Mouse (Mus musculus) midbrain, embryonic 10.5 days (tissue): ENCODE results near the gene Cbwd1. TPM values are rescaled to one million over a fixed set of nuclear protein-coding genes. Genes with fewer than 3 reads are reported as not detected.

Source experiments
- DNase-seq: peaks from one replicate; pipeline ENCODE4 v3.0.0-alpha.2; 2017; ENCODE audit warnings: low spot score
- H3K27ac ChIP-seq: fragments of 300-500 bp; sonication (generic); replicated peaks from 2 replicates; pipeline ENCODE4 v1.5.1; 2016; ENCODE audit warnings: mild to moderate bottlenecking
- H3K27me3 ChIP-seq: fragments of 300-500 bp; sonication (generic); 2 replicates; pipeline ENCODE4 v1.6.1; 2016; ENCODE audit warnings: low read depth, mild to moderate bottlenecking; ENCODE audit not compliant: poor library complexity, severe bottlenecking
- H3K36me3 ChIP-seq: fragments of 300-500 bp; sonication (generic); 2 replicates; pipeline ENCODE4 v1.6.1; 2016; ENCODE audit warnings: mild to moderate bottlenecking, moderate library complexity
- H3K4me1 ChIP-seq: fragments of 300-500 bp; sonication (generic); 2 replicates; pipeline ENCODE4 v1.6.1; 2016
- H3K4me3 ChIP-seq: fragments of 300-500 bp; sonication (generic); 2 replicates; pipeline ENCODE4 v1.5.1; 2016; ENCODE audit warnings: mild to moderate bottlenecking, moderate library complexity
- H3K9me3 ChIP-seq: fragments of 300-500 bp; sonication (generic); replicated peaks from 2 replicates; pipeline ENCODE4 v1.6.1; 2016; ENCODE audit warnings: mild to moderate bottlenecking
- WGBS: fragments of 180-500 bp; shearing (Covaris S2); methylation state at CpG from one replicate; pipeline ENCODE4 v1.1.7; 2016; 5-methylcytosine and 5-hydroxymethylcytosine counted together
- polyA plus RNA-seq: library from polyadenylated mRNA; unstranded; fragments of >200 nt; fragmentation: Nextera tagmentation; extraction: Ambion mirVana; gene quantifications from 2 replicates; pipeline ENCODE4 v1.2.1, GENCODE M21; 2016

Cbwd1 gene
- polyA plus RNA-seq, 1 experiment from 2014 or later, result 23.6 TPM

GRCm38 (mm10) chr19:24966203-24966602 lies 4.8 kb upstream of the Cbwd1 start:
- no peak overlapping the region for H3K27ac ChIP-seq

DNA sequence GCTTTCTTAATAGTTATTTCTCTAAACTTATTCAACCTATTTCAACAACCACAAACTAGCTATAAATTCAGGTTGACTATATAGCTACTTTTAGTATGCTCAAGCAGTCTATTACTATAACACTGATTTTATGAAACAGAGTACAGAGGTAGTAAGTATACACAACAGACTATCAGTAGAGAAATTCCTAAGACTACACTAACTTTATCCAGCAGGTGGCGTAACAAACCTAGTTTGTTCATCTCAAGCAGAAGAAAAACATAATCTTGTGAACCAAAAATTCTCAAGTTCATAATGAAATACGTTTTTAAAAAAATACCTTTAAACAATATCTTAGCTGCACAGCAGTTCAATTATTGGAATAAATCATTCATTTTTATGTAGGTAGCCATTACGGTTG lies 2.9 kb downstream of the Cbwd1 start:
- Histone ChIP-seq H3K27ac (no peak overlapping the region), H3K27me3 (no peaks in the 10 kb centered on the region), H3K9me3 (no peaks in the 10 kb centered on the region), H3K4me3 (no peak overlapping the region), H3K36me3 (peaks cover 40% of the 10 kb centered on the region), H3K4me1 (peaks cover 13% of the 10 kb centered on the region)
- no peak for DNase-seq
- 50% methylated on average over 3 of the region's 3 CpGs for WGBS

More at GRCm38 (mm10) chr19:24966203-24966602, 4.8 kb upstream of the Cbwd1 start:
- Histone ChIP-seq H3K27me3 (no peaks in the 10 kb centered on the region), H3K9me3 (no peaks in the 10 kb centered on the region), H3K4me3 (no peak overlapping the region), H3K4me1 (no peaks in the 10 kb centered on the region), H3K36me3 (no peaks in the 10 kb centered on the region)
- no peak for DNase-seq
- WGBS, result 81% methylated on average over 2 of the region's 2 CpGs

DNA sequence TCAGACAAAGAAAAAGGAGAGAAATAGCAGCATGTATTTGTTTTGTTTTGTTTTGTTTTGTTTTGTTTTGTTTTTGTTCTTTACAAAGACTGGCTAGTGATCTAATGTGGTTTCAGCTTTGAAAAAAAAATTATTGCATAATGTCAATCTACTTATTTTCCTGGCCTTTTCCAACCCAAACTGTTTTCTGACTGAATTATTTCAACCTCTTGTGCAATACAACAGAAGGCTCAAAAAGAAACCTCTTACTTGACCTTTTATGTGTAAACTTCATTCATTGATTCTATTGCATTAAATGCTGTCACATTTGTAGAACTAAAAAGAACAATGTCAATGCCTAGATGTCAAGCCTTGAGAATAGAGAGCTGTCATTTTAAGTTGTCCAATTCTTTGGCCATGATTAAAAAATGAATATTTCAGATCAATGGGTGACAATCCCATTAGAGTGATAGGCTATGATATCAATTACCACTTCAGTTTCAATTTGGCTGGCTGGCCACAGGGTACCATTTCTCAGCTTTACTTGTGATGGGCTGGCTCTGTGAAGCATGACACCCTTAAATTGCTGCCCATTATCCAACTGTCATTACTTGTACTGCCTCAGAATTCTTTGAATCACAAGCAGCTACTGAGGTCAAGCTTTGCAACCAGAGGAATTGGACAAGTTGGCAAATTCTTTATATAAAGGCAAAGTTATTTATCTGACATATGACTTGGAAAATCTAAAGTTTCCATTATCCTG lies 15.7 kb downstream of the Cbwd1 start:
- Histone ChIP-seq H3K9me3 (no peaks in the 10 kb centered on the region), H3K27ac (no peak overlapping the region), H3K36me3 (peaks cover 3% of the 10 kb centered on the region), H3K4me1 (peaks cover 49% of the 10 kb centered on the region), H3K27me3 (no peaks in the 10 kb centered on the region), H3K4me3 (no peak overlapping the region)
- no peak for DNase-seq

- DNase-seq, result peak; percentile 35
- Histone ChIP-seq H3K4me3 (no peak overlapping the region), H3K27ac (no peak overlapping the region), H3K27me3 (no peaks in the 10 kb centered on the region), H3K36me3 (peaks cover 44% of the 10 kb centered on the region), H3K4me1 (peaks cover 19% of the 10 kb centered on the region), H3K9me3 (no peaks in the 10 kb centered on the region)
- 62% methylated on average over 1 of the region's 1 CpGs for WGBS
Observed at GRCm38 (mm10) chr19:24937084-24937483, 24.3 kb downstream of the Cbwd1 start.

DNA sequence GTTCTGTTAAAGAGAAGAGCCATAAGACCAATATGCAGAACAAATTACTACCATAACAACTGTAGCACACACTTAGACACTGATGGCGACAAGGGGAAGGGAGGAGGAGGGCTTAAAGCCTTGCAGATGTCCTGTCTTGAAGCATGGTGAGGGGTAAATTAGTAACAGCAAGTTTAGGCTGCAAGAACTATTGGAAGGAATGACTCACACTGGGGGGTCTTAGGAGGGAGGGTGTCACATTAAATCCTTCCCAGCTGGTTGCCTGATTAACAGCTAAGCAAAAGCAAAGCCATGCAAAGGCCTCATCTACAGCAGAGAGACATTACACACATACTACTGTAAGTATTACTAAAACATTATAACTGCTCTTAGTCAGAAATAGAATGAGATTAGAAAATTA lies 32.4 kb downstream of the Cbwd1 start:
- H3K36me3 ChIP-seq, result peaks cover 8% of the 10 kb centered on the region; the same call in 1 of the 2 replicates
- no peak for DNase-seq
- no peak overlapping the region for H3K27ac ChIP-seq
- 25% methylated on average over 1 of the region's 1 CpGs for WGBS
- H3K4me3 ChIP-seq, result no peak overlapping the region
- no peaks in the 10 kb centered on the region for H3K9me3 ChIP-seq
- peaks cover 6% of the 10 kb centered on the region for H3K4me1 ChIP-seq
- H3K27me3 ChIP-seq, result no peaks in the 10 kb centered on the region

GRCm38 (mm10) chr19:24920866-24921265 lies 40.5 kb downstream of the Cbwd1 start:
- DNase-seq, result no peak
- Histone ChIP-seq H3K36me3 (peaks cover 41% of the 10 kb centered on the region), H3K4me3 (no peak overlapping the region), H3K4me1 (no peaks in the 10 kb centered on the region), H3K27me3 (no peaks in the 10 kb centered on the region), H3K9me3 (no peaks in the 10 kb centered on the region), H3K27ac (no peak overlapping the region)
- WGBS, result 90% methylated on average over 5 of the region's 5 CpGs

GRCm38 (mm10) chr19:24908385-24909155 lies 52.8 kb downstream of the Cbwd1 start:
- WGBS, result 93% methylated on average over 3 of the region's 3 CpGs
- Histone ChIP-seq H3K9me3 (no peaks in the 10 kb centered on the region), H3K27me3 (peaks cover 18% of the 10 kb centered on the region), H3K4me1 (no peaks in the 10 kb centered on the region), H3K36me3 (no peaks in the 10 kb centered on the region), H3K27ac (no peak overlapping the region), H3K4me3 (no peak overlapping the region)
- no peak for DNase-seq

DNA sequence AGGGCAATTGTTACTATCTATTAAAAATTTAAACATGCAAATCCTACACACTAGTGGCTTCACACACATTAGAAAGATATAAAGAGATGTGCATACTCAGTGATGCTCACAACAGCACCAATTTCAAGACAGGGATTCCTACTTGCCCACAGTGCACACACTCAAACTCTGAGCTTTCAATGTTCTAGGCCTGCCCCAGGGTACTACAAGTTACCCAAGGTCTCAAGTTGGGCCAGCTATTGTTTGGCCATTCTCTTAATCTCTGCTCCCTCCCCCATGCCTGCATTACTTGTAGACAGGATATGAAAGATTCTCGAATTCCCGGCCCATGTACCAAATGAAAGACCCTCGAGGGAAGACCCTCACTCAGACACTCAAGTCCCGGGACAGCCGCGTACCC lies 53.8 kb downstream of the Cbwd1 start:
- no peaks in the 10 kb centered on the region for H3K36me3 ChIP-seq
- 94% methylated on average over 6 of the region's 6 CpGs for WGBS

DNA sequence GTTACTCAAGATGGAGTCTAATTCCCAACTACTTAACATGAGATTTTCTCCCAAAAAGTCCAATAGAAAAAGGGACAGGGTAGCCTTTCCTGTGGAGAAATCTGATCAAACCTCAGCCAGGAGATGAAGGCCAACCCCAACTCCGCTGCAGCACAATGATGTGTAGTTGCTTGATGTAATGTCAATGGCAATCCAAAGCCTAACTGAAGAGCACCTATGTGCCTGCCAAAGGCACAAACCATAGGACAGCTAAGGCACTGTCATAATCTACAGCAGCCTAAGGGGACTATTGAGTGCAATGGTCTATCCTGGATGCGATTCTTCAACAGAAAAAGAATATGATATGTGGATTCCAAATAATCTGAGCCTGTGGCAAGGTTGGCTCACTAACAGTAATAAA lies 58.6 kb downstream of the Cbwd1 start:
- H3K9me3 ChIP-seq, result no peaks in the 10 kb centered on the region
- H3K27ac ChIP-seq, result no peak overlapping the region
- 39% methylated on average over 2 of the region's 2 CpGs for WGBS
- H3K27me3 ChIP-seq, result peaks cover 75% of the 10 kb centered on the region
- H3K4me1 ChIP-seq, result peaks cover 37% of the 10 kb centered on the region
- DNase-seq, result no peak
- H3K36me3 ChIP-seq, result no peaks in the 10 kb centered on the region
- H3K4me3 ChIP-seq, result no peak overlapping the region

More for the DNA sequence above, 53.8 kb downstream of the Cbwd1 start:
- Histone ChIP-seq H3K4me1 (no peaks in the 10 kb centered on the region), H3K9me3 (no peaks in the 10 kb centered on the region), H3K27me3 (peaks cover 27% of the 10 kb centered on the region), H3K4me3 (no peak overlapping the region), H3K27ac (no peak overlapping the region)
- no peak for DNase-seq

- H3K27ac ChIP-seq, result no peak overlapping the region
- no peaks in the 10 kb centered on the region for H3K9me3 ChIP-seq
- no peaks in the 10 kb centered on the region for H3K36me3 ChIP-seq
- no peak overlapping the region for H3K4me3 ChIP-seq
- whole genome bisulfite sequencing, result 2% methylated on average over 2 of the region's 2 CpGs
- peaks cover 42% of the 10 kb centered on the region for H3K4me1 ChIP-seq
- H3K27me3 ChIP-seq, result peaks cover 81% of the 10 kb centered on the region
- no peak for DNase-seq
Observed at GRCm38 (mm10) chr19:24902256-24902655, 59.2 kb downstream of the Cbwd1 start.

DNA sequence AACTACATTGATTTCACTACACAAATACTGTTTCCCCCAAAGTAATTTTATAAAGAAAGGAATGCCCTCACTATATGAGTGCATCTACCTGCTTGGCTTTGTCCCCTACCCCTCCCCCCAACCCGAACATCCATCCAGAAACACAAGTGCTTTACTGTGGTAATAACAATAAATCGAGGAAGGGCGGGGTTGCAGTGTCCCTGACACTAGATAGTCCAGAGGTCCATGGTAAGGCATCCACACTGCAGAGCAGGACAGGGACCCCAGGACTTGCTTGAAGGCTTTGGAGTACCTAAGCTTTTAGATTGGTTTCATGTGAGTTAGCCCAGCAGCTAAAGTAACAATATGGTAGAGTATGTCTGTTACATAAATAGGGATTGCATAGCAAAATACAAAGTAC lies 59.7 kb downstream of the Cbwd1 start:
- Histone ChIP-seq H3K4me1 (peaks cover 48% of the 10 kb centered on the region), H3K36me3 (no peaks in the 10 kb centered on the region), H3K27me3 (peaks cover 87% of the 10 kb centered on the region), H3K27ac (no peak overlapping the region), H3K4me3 (0 out of 2 replicates have a peak overlapping the region, but pooled peaks have one; percentile 64), H3K9me3 (no peaks in the 10 kb centered on the region)
- no peak for DNase-seq
- 6% methylated on average over 3 of the region's 3 CpGs for WGBS

- H3K4me3 ChIP-seq, result peak within 1 kb of the TSS; percentile 64
- under 1% methylated on average over 27 of the region's 27 CpGs for WGBS
- DNase-seq, result no peak
- H3K4me1 ChIP-seq, result peaks cover 49% of the 10 kb centered on the region
- H3K9me3 ChIP-seq, result no peaks in the 10 kb centered on the region
- no peaks in the 10 kb centered on the region for H3K36me3 ChIP-seq
- H3K27ac ChIP-seq, result peak within 1 kb of the TSS; percentile 77
- peaks cover 96% of the 10 kb centered on the region for H3K27me3 ChIP-seq
Observed at GRCm38 (mm10) chr19:24900581-24901220, 60.7 kb downstream of the Cbwd1 start, which contains the start of gene Foxd4. Gene Foxd4, minus strand, starts transcription at chr19:24901197.
